Mouse (Mus musculus) brown adipose tissue, adult 24 weeks (tissue): ENCODE results near the gene Fgf12. TPM values are rescaled to one million over a fixed set of nuclear protein-coding genes. Genes with fewer than 3 reads are reported as not detected.

Experiments used
- H3K27ac ChIP-seq: fragments of 200-500 bp; replicated peaks from 2 replicates; pipeline ENCODE4 v1.5.1; 2012; ENCODE audit warnings: low read depth, mild to moderate bottlenecking, low read length
- H3K4me1 ChIP-seq: fragments of 200-500 bp; 2 replicates; pipeline ENCODE4 v1.6.1; 2012; ENCODE audit warnings: low read length, mixed read lengths; ENCODE audit not compliant: control insufficient read depth, insufficient read depth, insufficient read length
- H3K4me3 ChIP-seq: fragments of 200-500 bp; 2 replicates; pipeline ENCODE4 v1.5.1; 2012; ENCODE audit warnings: low read depth, mild to moderate bottlenecking, low read length, moderate library complexity; ENCODE audit not compliant: insufficient read depth
- polyA plus RNA-seq: library from polyadenylated mRNA; stranded (reverse); fragments of >200 nt; gene quantifications from 2 replicates; pipeline ENCODE4 v1.2.4, GENCODE M21; 2012; ENCODE audit not compliant: missing spikeins, insufficient read depth, insufficient read length

The Fgf12 gene
- polyA plus RNA-seq, 1 experiment, result not detected

DNA sequence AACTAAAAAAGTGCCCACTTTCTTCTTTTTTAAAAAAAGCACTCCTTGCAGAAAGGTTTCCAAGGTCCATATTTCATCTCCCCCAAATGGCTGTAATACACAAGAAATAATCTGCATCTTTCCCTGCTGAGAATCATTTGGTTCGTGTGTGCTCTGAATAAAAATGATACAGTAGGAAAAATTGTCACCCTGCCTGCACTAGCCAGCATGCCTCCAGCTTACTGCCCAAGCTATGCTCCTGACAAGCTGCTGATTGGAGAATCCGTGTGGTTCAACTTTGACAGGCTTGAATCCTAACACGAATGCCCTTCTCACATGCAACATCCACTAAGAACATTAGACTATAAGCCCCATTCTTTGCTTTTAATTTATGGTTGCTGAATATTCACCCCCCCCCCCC lies 102.3 kb downstream of the Fgf12 start:
- Histone ChIP-seq H3K4me1 (no peaks in the 10 kb centered on the region), H3K27ac (no peak overlapping the region), H3K4me3 (no peak overlapping the region)

- Histone ChIP-seq H3K4me1 (no peaks in the 10 kb centered on the region), H3K4me3 (no peak overlapping the region), H3K27ac (no peak overlapping the region)
Measured at GRCm38 (mm10) chr16:28645030-28645429, 107.8 kb downstream of the Fgf12 start.

DNA sequence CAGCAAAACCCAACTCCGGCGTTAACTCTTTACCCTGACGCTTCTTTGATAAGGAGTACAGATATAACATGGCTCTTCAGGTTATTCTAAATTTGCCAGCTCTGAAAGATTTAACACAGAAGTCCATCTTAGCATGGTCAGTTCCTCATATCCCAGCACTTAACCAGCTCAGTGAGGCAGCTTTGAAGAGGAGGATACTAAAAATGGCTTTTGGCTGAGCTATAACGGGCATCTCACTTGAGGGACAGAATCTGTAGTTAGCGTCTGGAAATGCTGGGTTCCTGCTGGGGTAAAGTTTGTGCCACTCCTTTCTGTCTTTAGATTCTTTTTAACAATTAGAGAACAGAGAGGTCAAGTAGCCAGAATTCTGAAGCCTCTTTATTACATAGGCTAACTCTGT lies 121.1 kb downstream of the Fgf12 start:
- no peak overlapping the region for H3K4me3 ChIP-seq
- no peak overlapping the region for H3K27ac ChIP-seq

GRCm38 (mm10) chr16:28630771-28631484 lies 121.9 kb downstream of the Fgf12 start:
- Histone ChIP-seq H3K4me3 (no peak overlapping the region), H3K27ac (no peak overlapping the region), H3K4me1 (no peaks in the 10 kb centered on the region)

More for the DNA sequence above, 121.1 kb downstream of the Fgf12 start:
- no peaks in the 10 kb centered on the region for H3K4me1 ChIP-seq

GRCm38 (mm10) chr16:28626259-28626658 lies 126.6 kb downstream of the Fgf12 start:
- no peak overlapping the region for H3K27ac ChIP-seq

GRCm38 (mm10) chr16:28625689-28626088 lies 127.2 kb downstream of the Fgf12 start:
- Histone ChIP-seq H3K4me3 (no peak overlapping the region), H3K27ac (no peak overlapping the region), H3K4me1 (no peaks in the 10 kb centered on the region)

More at GRCm38 (mm10) chr16:28626259-28626658, 126.6 kb downstream of the Fgf12 start:
- H3K4me1 ChIP-seq, result no peaks in the 10 kb centered on the region
- no peak overlapping the region for H3K4me3 ChIP-seq

DNA sequence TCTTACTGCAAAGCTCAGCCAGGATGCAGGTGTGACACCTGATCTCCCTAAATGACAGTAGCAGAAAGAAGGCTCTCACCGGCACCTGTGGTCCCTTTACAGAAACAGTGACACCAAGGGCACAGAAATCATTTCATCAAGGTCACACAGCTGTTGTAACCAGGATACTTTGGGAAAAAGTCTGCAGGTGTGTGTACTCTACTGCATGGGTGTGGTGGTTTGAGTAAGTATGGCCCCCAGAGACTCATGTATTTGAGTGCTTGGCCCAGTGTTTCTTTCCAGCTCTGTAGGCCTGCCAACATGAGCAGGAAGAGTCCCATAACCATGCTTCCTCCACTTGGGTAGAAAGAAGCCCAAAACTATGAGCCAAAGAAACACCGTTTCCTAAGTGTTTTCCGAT lies 138.5 kb downstream of the Fgf12 start:
- Histone ChIP-seq H3K27ac (no peak overlapping the region), H3K4me1 (no peaks in the 10 kb centered on the region), H3K4me3 (no peak overlapping the region)

DNA sequence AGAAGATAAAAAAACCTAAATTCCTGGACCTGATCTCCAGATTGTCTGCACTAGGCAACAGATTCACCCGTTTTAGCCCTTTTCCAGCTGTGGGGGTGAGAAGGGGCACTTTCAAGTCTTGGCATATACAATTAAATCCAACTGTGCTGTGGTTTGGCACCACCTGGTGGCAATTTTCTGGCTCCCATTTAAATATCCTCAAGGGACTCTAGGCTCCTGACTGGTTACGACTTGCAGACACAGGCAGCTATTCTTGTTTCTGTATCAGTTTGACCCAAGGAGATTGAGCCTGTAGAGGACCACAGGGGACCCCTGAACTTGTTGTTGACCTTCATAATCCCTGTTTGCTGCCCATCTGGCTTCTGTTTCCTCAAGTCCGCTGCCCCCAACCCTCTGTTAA lies 141.9 kb downstream of the Fgf12 start:
- H3K4me1 ChIP-seq, result no peaks in the 10 kb centered on the region
- H3K27ac ChIP-seq, result no peak overlapping the region

GRCm38 (mm10) chr16:28603155-28603554 lies 149.7 kb downstream of the Fgf12 start:
- H3K4me1 ChIP-seq, result no peaks in the 10 kb centered on the region
- no peak overlapping the region for H3K27ac ChIP-seq
- no peak overlapping the region for H3K4me3 ChIP-seq

More for the DNA sequence above, 141.9 kb downstream of the Fgf12 start:
- H3K4me3 ChIP-seq, result no peak overlapping the region

DNA sequence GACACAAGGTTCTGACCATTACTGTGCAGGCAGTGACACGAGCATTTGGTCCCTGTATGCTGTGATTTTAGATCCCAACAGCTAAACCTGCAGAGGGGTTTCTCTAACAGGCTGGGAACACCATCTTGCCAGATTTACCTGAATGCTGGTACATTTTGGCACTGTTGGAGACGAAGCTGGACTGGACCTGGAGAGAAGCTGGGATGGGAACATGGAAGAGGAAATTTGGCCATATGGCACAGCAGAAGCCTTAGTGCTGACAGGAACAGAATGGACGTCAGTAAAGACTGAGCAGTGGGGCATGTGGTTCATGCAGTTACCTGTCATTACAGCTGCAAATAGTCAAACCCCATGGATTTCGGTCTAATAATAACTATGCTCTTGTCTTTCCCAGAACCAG lies 151.1 kb downstream of the Fgf12 start:
- Histone ChIP-seq H3K4me3 (no peak overlapping the region), H3K4me1 (no peaks in the 10 kb centered on the region), H3K27ac (no peak overlapping the region)

DNA sequence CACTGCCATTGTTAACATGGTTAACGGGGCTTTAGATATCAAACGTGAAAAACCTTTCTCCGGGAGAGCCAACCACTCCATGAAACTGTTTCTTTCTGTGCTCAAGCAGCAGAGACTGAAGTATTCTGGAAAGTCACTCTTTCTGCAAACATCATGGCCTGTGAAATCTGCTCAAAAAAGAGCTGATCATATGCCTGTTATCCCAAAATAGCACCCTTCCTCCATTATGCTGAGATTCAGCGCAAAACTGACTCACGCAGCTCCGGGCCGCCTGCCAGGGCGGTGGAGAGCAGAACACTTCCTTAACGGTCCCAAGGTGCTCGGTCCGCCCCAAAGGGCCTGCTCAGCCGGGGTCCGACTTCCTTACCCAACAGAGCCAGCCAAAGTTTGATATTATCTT lies 156.8 kb downstream of the Fgf12 start:
- no peak overlapping the region for H3K4me3 ChIP-seq
- H3K4me1 ChIP-seq, result no peaks in the 10 kb centered on the region
- no peak overlapping the region for H3K27ac ChIP-seq

DNA sequence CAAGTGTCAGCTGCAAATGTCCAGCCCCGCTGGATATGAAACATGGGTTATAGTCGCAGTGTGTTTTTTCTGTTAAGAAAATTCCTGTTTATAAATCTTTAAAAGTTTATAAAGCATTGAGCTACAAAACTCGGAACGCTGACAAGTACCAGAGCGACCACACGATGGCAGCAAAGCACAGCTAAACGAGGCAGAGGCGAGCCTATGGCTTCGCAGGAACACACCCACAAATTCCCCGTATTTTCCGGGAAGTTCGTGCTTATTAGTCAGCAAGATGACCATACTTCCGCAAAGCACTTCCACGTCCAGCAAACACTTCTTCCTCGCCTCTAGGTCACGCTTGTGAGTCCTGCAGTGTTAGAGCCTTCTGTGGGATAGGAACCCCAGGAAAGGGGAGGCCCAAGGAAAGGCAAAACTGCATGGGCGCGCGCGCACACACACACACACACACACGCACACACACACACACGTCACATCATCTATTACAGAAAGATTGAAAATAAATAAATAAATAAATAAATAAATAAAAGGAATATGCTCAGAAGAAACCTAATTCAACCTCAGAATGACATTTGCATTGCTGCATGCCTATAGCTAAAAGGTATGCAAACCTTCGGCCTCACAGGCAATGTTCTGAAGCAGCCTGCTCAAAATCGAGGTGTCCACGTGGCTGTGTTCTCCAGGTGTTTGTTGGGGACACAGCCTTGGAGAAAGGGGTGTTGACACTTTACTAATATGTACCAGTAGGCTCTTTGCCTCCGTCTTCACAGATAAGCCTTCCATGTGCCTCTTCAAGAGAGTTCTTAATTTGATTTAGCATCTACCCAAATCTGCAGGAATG lies 159.6 kb downstream of the Fgf12 start:
- Histone ChIP-seq H3K4me1 (no peaks in the 10 kb centered on the region), H3K27ac (no peak overlapping the region), H3K4me3 (peak overlapping the region; percentile 47; the same call in 1 of the 2 replicates)

GRCm38 (mm10) chr16:28592466-28592865 lies 160.4 kb downstream of the Fgf12 start:
- no peaks in the 10 kb centered on the region for H3K4me1 ChIP-seq
- no peak overlapping the region for H3K27ac ChIP-seq
- no peak overlapping the region for H3K4me3 ChIP-seq

DNA sequence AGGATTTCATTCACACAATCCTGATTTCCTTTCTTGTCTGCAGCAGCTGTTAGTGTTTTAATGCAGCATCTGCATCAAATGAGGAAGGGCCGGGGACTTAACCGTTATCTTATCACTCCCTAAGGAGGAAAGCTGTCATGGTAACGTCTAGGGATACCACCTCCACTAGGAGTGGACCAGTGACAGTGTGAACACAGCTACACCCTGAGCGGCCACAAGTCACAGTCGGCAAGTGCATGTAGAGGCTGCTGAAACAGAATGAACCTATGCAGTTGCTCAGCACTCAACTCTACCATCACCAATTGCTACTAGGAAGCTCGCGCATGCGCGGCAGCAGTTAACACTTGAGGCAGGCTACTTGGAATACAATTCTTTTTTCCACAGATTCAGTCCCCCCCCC lies 161.3 kb downstream of the Fgf12 start:
- Histone ChIP-seq H3K4me3 (no peak overlapping the region), H3K27ac (no peak overlapping the region), H3K4me1 (no peaks in the 10 kb centered on the region)

GRCm38 (mm10) chr16:28572212-28572611 lies 180.7 kb downstream of the Fgf12 start:
- no peak overlapping the region for H3K4me3 ChIP-seq
- H3K27ac ChIP-seq, result no peak overlapping the region
- no peaks in the 10 kb centered on the region for H3K4me1 ChIP-seq
